Mouse (Mus musculus): ENCODE measurements around the gene Ick. TPM values are rescaled to one million over a fixed set of nuclear protein-coding genes. Genes with fewer than 3 reads are reported as not detected.
"Not testable (repeated sequence)": the region's sequence is repeated elsewhere in the genome, so short reads cannot be mapped to it uniquely, and the experiment has no call there.

Ick gene
- total RNA-seq (2022): 1 to 10 TPM; 4.8 to 5.6 (median 5.1) TPM

DNA sequence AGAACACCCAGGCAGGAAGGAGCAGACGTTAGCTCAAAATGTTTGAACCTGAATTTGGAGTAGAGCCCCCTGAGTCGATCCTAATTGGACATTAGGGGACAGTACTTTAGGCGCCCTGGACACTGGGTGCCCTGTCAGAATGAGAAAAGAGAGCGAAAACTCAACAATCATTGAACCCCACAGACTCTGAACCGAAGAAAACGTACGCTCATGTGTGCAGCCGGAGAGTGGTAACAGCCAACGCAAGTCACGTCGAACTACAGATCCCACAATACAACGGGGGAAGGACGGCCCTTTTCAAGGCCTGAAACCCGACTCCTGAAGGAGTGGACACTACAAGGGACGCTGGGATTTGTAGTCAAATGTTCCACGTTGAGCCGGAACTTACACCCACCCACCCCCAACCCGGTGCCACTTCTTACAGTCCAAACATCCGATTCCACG, at the start of gene Ick, which contains the start of gene Fbxo9:
Gene Ick (plus strand): TSS at position 397 of the 444 bp plus-strand sequence.
Gene Fbxo9 (minus strand): TSS at position 270 of the 444 bp plus-strand sequence.
- DNase-seq (ENCODE audit: low spot score in 2 of 2): peak; percentile 74 to 85

DNA sequence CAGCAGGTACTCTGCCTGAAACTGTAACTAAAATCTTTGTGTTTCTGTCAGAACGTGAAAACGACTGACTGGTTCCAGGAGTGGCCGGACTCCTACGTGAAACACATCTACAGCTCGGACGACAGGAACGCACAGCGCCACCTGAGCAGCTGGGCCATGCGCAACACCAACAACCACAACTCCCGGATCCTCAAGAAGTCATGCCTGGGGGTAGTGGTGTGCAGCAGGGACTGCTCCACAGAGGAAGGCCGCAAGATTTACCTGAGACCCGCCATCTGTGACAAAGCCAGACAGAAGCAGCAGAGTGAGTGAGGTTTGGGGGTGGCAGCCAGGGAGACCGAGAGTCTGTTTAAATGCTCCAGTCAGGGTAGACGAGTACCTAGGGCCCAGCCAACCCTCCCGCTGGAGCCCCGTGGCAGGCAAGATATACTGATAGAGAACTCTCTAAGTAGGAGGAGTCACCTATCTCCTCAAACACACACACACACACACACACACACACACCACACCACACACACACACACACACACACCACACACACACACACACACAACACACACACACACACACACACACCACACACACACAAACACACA, 49.4 kb upstream of the Ick start:
- DNase-seq (ENCODE audit: low spot score in 2 of 2): no peak

- no peak for DNase-seq (ENCODE audit: low spot score in 2 of 2)
Measured at GRCm38 (mm10) chr9:78062392-78062791, 46.6 kb upstream of the Ick start.

- DNase-seq (ENCODE audit: low spot score in 2 of 2): no peak
Measured at GRCm38 (mm10) chr9:78064121-78064520, 44.9 kb upstream of the Ick start.

- no peak for DNase-seq (ENCODE audit: low spot score in 2 of 2)
Measured at GRCm38 (mm10) chr9:78070496-78070895, 38.5 kb upstream of the Ick start.

DNA sequence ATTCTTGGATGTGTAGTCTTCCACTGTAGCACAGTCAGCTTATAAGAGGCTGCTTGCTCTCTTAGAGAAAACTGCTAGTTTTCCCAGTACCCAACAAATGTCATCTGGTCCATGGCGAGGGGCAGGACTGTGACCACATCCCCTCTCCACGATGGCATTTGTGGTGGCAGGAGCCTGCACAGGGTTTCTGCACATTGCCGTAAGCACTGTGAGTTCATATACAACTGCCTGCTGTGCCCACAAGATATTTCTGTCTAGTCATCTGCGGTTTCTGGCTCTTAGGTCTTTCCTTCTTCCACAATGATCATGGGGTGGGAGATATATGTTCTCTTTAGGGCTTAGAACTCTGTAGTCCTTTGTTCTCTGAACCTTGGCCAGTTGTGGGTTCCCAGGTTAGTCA, 37.4 kb upstream of the Ick start:
- DNase-seq (ENCODE audit: low spot score in 2 of 2): no peak

- DNase-seq (ENCODE audit: low spot score in 2 of 2): not testable (repeated sequence)
Measured at GRCm38 (mm10) chr9:78073291-78073690, 35.7 kb upstream of the Ick start.

- no peak for DNase-seq (ENCODE audit: low spot score in 2 of 2)
Measured at GRCm38 (mm10) chr9:78073713-78074340, 35.2 kb upstream of the Ick start.

DNA sequence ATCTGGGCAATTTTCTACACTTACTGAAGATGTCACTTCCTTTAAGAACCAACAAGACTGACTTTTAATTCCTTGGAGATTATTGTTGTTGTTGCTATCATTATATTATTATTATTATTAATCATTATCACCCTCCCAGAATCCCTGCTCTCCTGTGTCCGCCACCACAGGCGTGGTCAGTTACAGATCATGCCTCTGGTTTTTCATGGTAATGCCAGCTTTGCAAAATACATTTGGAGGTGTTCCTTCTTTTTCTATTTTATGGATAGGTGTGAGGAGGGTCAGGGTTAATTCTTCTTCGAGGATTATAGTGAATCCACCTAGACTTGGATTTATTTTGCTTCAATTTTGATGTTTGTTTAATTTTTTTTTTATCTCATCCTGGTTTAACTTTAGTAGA, 33.7 kb upstream of the Ick start:
- no peak for DNase-seq (ENCODE audit: low spot score in 2 of 2)

- DNase-seq (ENCODE audit: low spot score in 2 of 2): no peak
Measured at GRCm38 (mm10) chr9:78078240-78078639, 30.8 kb upstream of the Ick start.

DNA sequence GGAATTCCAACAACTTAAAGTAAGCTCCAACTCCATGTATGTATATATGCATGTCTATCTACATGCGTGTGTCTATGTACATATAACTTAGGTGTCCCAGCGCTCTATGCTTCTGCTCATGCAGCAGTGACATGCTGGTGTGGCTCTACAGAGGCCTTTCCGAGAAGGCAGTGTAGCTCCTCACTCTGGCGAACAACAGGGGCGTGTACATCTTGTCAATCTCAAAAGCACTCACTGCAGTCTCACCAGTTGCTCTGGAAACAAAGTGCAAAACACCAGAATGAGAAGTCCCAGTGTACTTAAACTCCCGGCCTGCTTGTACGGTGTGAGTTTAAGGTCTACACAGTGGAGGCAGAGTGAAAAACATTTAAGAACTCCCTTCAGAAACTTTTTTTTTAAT, 27.2 kb upstream of the Ick start:
- no peak for DNase-seq (ENCODE audit: low spot score in 2 of 2)

DNA sequence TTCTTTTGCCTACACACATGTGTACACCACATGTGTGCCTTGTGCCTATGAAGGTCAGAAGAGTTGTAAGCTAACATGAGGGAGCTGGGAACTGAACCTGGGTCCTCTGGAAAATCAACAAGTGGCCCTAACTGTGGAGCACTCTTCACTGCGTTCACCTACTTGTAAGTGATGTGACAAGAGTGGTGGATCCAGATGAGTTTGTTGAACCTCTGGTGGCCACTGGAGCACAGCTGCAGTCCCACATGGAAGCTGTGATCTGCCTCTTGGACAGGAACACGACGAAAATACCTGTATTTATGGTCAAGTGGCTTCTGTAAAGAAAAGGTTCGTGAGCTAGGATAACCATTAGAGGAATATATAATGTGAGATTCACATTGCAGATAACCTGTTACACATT, 24.7 kb upstream of the Ick start:
- DNase-seq (ENCODE audit: low spot score in 2 of 2): no peak

DNA sequence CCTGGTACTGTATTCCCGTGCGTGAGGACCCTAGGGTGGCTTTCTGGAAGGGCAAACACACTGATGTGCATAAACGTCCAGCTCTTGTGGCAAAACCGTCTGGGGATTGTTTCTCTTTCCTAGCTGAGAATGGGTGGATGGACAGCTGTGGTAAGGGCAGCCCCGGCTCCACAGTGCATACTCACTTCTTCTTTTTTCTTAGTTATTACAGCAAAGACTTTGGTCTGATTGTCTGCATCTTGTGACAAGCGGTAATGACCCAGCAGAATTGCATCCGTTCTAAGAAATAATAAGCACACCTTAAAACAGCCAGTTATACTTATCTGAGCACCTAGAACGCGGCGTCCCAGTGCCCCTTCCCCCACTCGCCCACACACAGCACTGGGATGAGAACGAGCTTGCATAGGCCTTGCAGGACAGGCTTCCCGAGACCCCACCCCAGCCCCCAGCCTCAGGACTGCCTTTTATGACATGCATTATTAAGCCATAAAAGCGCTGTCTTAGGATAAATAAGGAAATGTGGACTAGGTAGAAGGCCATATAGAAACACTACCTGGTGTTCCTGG, 23.2 kb upstream of the Ick start:
- no peak for DNase-seq (ENCODE audit: low spot score in 2 of 2)

GRCm38 (mm10) chr9:78087751-78088150, 21.2 kb upstream of the Ick start:
- DNase-seq (ENCODE audit: low spot score in 2 of 2): no peak

DNA sequence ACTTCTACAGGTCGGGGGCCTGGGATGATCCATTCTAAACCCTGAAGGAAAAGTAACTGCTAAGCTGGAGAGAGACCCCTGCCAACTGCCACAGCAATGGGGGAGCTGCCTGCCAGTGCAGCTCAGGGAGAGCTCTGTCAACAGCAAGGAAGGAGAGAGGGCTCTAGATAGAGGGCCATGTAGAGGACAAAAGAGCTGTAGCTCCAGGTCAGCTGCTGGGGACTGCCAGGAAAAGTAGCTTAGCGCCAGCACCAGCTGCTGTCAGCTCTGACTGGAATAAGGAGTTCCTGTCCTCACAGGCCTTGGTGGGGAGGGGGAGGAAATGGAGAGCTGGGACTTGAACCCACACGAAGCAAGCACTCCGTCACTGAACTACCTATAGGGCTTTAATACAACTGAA, 20.5 kb upstream of the Ick start:
- DNase-seq (ENCODE audit: low spot score in 2 of 2): no peak

DNA sequence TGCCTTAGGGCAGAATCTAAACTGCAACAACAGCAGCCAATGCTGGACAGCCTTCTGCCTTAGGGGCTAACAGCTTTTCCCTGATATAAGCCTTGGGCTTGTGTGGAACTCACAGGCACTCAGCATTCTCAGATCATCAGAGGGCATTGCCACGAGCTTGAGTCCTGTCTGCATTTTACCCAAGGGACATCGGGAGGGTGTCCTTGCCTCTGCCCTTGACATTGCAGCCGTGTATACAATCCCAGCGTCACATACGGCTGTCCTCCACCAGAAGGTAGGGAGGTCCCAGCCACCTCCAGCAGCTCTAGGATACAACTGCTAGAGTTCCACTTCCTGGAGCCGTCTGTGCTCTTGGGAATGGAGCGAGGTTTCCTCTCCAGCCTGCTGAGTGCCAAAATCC, 20.0 kb upstream of the Ick start:
- DNase-seq (ENCODE audit: low spot score in 2 of 2): no peak

DNA sequence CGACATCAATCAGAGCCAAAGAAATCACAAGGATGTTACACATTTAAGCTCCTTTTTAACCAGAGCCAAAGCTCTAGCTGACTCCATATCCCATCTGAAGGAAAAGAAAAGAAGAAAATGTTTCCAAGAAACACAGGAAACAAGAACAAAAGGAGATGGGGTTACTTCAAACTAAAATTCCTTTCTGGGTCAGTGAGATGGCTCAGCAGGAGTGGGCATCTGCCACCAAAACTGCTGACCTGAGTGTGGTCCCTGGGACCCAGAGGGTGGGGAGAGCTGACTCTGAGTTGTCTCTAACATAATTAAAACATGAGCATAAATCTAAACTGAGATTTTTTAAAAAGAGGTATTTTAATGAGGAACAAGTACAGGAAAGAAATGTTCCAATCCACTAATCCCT, 19.1 kb upstream of the Ick start:
- no peak for DNase-seq (ENCODE audit: low spot score in 2 of 2)

- no peak for DNase-seq (ENCODE audit: low spot score in 2 of 2)
Measured at GRCm38 (mm10) chr9:78090596-78090995, 18.4 kb upstream of the Ick start.

GRCm38 (mm10) chr9:78095686-78096085, 13.3 kb upstream of the Ick start:
- DNase-seq (ENCODE audit: low spot score in 2 of 2): peak; percentile 34 to 42

DNA sequence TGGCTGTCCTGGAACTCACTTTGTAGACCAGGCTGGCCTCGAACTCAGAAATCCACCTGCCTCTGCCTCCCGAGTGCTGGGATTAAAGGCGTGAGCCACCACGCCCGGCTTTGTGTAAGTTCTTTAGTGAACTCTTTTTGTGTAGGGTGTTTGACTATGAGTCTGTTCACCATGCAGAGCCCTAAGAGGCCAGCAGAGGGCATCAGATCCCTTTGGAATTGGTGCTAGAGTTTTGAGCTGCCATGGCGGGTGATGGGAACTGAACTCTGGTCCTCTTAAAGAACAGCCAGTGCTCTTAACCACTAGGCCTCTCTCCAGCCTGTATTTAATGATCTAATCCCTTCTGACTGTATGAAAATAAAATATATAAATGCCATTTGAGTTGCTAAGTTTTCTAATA, 12.6 kb upstream of the Ick start:
- DNase-seq (ENCODE audit: low spot score in 2 of 2): no peak

- no peak for DNase-seq (ENCODE audit: low spot score in 2 of 2)
Measured at GRCm38 (mm10) chr9:78100956-78101355, 8.0 kb upstream of the Ick start.

GRCm38 (mm10) chr9:78101431-78101830, 7.6 kb upstream of the Ick start:
- no peak for DNase-seq (ENCODE audit: low spot score in 2 of 2)

DNA sequence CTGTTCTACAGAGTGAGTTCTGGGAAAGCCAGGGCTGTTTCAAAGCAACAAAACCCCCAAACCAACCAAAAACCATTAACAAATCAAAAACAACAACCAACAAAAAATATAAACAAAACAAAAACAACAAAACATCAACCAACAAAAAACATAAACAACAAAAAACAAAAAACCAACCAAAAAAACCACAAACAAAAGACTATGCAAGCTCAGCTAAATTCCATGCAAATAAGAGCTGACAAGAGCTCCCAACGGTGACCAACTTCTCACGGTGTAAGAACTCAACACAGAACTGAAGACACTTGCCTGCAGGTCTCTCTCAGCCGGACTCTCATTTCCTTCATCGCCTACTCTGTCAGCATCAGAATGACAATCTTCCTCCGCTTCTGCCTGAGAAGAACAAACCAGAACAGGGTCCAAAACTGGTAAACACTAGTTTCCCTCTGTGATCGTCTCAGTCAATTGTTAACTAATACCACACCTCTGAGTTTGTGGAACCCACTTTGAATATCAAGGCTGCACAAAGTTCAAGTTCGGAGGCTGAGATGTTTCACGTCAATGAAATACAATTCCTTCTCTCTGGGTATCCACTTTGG, 4.9 kb upstream of the Ick start:
- DNase-seq (ENCODE audit: low spot score in 2 of 2): no peak
